Mouse (Mus musculus) neural tube, embryonic 13.5 days (tissue): ENCODE results near the gene Cd180. TPM values are rescaled to one million over a fixed set of nuclear protein-coding genes. Genes with fewer than 3 reads are reported as not detected.

Experiments
- ATAC-seq: fragments of 200-750 bp; cut with Nextera tagmentation; 2 replicates; pipeline ENCODE4 v1.8.0; 2017; ENCODE audit warnings: low read depth, mild to moderate bottlenecking, moderate TSS enrichment, moderate library complexity
- H3K27ac ChIP-seq: fragments of 300-500 bp; sonication (generic); replicated peaks from 2 replicates; pipeline ENCODE4 v1.5.1; 2015; ENCODE audit warnings: moderate library complexity, mild to moderate bottlenecking, inconsistent platforms
- H3K27me3 ChIP-seq: fragments of 300-500 bp; sonication (generic); 2 replicates; pipeline ENCODE4 v1.6.1; 2015; ENCODE audit warnings: mild to moderate bottlenecking, inconsistent platforms
- H3K36me3 ChIP-seq: fragments of 300-500 bp; sonication (generic); 2 replicates; pipeline ENCODE4 v1.6.1; 2015; ENCODE audit warnings: mild to moderate bottlenecking, inconsistent platforms
- H3K4me1 ChIP-seq: fragments of 300-500 bp; sonication (generic); replicated peaks from 2 replicates; pipeline ENCODE4 v1.6.1; 2015; ENCODE audit warnings: inconsistent platforms
- H3K4me2 ChIP-seq: fragments of 300-500 bp; sonication (generic); 2 replicates; pipeline ENCODE4 v1.6.1; 2015; ENCODE audit warnings: inconsistent platforms, mild to moderate bottlenecking, moderate library complexity
- H3K4me3 ChIP-seq: fragments of 300-500 bp; sonication (generic); 2 replicates; pipeline ENCODE4 v1.5.1; 2015; ENCODE audit warnings: mild to moderate bottlenecking, inconsistent platforms
- H3K9ac ChIP-seq: fragments of 300-500 bp; sonication (generic); 2 replicates; pipeline ENCODE4 v1.6.1; 2015; ENCODE audit warnings: moderate library complexity, mild to moderate bottlenecking, inconsistent platforms
- H3K9me3 ChIP-seq: fragments of 300-500 bp; sonication (generic); 2 replicates; pipeline ENCODE4 v1.6.1; 2016; ENCODE audit warnings: inconsistent platforms
- WGBS: fragments of 180-500 bp; shearing (Covaris S2); methylation state at CpG from one replicate; pipeline ENCODE4 v1.1.7; 2015; 5-methylcytosine and 5-hydroxymethylcytosine counted together
- polyA plus RNA-seq: library from polyadenylated mRNA; unstranded; fragments of >200 nt; fragmentation: Nextera tagmentation; extraction: Ambion mirVana; gene quantifications from 2 replicates; pipeline ENCODE4 v1.2.1, GENCODE M21; 2015

Cd180 gene
- polyA plus RNA-seq, 1 experiment from 2014 or later = 1.2 TPM

DNA sequence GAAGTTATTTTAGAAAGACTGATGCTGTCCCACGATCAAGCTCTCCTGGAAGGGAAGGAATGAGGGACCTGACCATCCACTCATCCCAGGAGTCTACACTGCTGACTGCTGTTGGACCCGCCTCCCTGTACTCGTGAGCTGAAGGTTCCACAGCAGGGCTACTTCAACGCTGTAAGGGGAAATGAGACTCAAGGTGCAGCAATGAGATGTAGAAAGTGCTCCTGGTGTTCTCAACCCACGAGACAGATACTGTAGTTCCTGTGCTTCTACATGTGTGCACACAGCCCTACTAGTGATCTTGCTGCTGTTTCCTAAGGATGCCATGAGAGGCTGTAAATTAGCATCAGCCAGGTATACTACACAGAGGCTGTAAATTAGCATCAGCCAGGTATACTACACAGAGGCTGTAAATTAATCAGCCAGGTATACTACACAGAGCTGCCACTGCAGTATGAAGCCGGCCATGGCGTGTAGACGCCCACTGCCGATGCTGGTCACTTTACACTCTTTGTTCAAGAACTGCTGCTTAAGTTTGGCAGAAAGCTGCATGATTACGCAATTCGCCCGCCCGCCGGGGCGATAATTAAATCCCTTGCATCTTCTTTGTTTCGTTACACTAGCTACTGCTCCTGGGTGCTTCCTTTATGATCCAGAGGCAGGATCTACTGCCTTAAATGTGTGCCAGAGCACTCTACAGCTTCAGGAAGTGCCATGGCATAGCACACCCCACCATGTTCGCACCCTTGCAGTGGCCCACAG lies 53.6 kb downstream of the Cd180 start:
- ATAC-seq = no peak
- Histone ChIP-seq H3K4me1 (peaks cover 7% of the 10 kb centered on the region; the same call in 1 of the 2 replicates), H3K4me3 (no peak overlapping the region), H3K9ac (no peak overlapping the region), H3K4me2 (no peak overlapping the region), H3K27me3 (no peaks in the 10 kb centered on the region), H3K27ac (no peak overlapping the region), H3K9me3 (no peaks in the 10 kb centered on the region), H3K36me3 (peaks cover 5% of the 10 kb centered on the region; the same call in 1 of the 2 replicates)
- 89% methylated on average over 17 of the region's 17 CpGs for WGBS

DNA sequence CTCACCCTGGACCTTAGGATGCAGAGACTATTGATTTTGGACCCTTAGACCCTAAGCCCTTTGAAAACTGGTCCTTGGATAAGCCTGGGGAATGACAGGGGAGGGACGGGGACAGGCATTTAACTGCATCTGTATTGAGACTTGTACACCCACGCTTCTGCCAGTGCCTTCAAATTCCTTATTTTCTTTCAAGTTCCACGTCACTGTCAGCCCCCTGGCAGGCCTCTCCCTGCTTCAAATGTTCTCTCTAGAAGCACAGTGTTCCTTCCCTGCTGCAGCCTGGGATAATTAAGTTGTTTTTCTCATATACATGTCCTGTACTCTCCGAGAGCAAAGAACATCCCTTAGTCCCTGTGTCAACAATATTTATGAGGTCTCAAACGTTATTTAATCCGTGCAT lies 55.8 kb downstream of the Cd180 start:
- 51% methylated on average over 6 of the region's 6 CpGs for WGBS
- ATAC-seq = no peak
- no peak overlapping the region for H3K4me2 ChIP-seq

DNA sequence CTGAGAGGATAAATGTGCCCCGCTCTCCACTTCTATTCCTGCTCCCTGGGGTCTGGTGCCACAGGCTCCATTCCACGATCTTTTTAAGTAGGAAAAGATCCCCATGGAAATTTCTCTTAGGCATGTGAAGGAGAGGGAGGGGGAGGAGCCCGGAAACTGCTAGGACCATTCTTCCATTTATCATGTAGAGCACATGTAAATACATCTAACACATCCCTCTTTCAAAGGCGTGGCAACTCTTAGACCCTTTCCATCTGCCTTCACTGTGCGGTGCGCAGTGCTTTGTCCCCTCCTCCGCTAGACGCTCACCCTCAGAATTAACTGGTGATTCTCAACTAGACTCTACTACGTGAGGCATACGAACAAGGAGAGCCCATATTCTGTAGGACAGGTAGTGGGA lies 56.5 kb downstream of the Cd180 start:
- Histone ChIP-seq H3K4me1 (0 out of 2 replicates have a peak, but pooled peaks cover 4% of the 10 kb centered on the region), H3K9ac (no peak overlapping the region), H3K27me3 (no peaks in the 10 kb centered on the region), H3K36me3 (peaks cover 8% of the 10 kb centered on the region; the same call in 1 of the 2 replicates), H3K9me3 (no peaks in the 10 kb centered on the region), H3K27ac (no peak overlapping the region), H3K4me3 (no peak overlapping the region), H3K4me2 (no peak overlapping the region)
- 68% methylated on average over 10 of the region's 10 CpGs for WGBS
- ATAC-seq = no peak

More for the DNA sequence above, 55.8 kb downstream of the Cd180 start:
- Histone ChIP-seq H3K36me3 (peaks cover 8% of the 10 kb centered on the region; the same call in 1 of the 2 replicates), H3K27me3 (no peaks in the 10 kb centered on the region), H3K9ac (no peak overlapping the region), H3K4me1 (0 out of 2 replicates have a peak, but pooled peaks cover 4% of the 10 kb centered on the region), H3K4me3 (no peak overlapping the region), H3K27ac (no peak overlapping the region), H3K9me3 (no peaks in the 10 kb centered on the region)

DNA sequence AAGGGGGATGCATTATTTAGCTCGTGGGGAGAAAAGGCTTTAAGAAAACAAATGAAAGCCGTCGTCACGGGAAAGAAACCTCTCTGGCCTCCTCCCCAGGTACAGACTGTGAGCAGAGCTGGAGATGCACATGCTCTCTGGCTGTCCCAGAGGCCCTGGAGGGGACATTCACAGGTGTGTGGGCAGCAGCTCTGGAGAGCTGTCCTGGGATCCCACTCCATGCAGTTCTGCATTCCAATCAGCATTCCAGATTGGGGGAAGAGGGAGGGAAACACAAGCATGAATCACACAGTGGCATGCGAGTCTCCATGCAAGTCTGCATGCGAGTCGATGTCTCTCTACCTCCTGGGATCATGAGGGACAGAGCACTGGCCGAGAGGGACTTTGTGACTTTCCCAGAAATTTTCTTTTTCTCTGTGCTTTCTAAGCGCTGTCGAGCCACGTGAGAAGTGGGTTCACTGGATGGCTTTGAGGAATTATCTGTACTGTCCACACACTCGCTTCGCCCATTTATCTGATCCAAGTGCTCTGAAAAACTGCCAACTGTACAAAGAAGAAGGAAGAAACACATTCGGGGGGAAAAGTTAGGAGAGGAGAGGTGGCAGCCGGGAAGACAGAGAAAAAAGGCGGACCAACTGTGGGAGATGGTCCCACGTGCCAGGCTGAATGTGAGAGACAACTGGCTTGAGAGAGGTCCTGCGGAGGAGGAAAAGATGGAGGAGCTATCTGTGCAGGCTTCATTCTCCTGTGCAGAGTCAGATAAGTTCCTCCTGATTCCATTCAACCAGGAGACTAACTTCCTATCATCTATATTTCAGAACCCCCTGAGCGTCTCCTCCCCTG lies 60.6 kb downstream of the Cd180 start:
- H3K4me2 ChIP-seq = no peak overlapping the region
- 0 out of 2 replicates have a peak, but pooled peaks cover 4% of the 10 kb centered on the region for H3K4me1 ChIP-seq
- H3K4me3 ChIP-seq = no peak overlapping the region
- peaks cover 23% of the 10 kb centered on the region for H3K36me3 ChIP-seq
- no peak overlapping the region for H3K27ac ChIP-seq
- H3K27me3 ChIP-seq = no peaks in the 10 kb centered on the region
- H3K9me3 ChIP-seq = no peaks in the 10 kb centered on the region
- WGBS = 83% methylated on average over 19 of the region's 19 CpGs
- H3K9ac ChIP-seq = no peak overlapping the region
- no peak for ATAC-seq

DNA sequence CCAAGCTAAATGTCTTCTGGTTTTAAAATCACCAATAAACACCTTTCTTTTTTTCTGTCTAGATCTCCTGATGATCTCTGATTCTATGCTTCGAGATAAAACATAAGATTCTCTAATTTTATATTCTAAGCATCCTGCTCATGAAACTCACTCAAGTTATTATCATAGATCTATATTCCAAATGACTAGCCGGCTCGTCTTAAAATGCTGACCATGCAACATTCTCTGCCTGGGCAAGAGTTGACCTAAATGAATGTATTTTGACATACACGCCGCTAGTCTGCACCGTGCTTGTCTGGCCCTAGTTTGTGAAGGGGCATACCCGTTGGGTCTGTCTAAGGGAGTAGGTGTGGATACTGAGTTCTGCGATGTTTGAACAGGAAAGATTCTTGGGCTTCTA lies 61.8 kb downstream of the Cd180 start:
- Histone ChIP-seq H3K4me2 (no peak overlapping the region), H3K9ac (no peak overlapping the region), H3K4me1 (no peaks in the 10 kb centered on the region), H3K27ac (no peak overlapping the region), H3K4me3 (no peak overlapping the region), H3K36me3 (peaks cover 23% of the 10 kb centered on the region), H3K27me3 (no peaks in the 10 kb centered on the region), H3K9me3 (no peaks in the 10 kb centered on the region)
- WGBS = 90% methylated on average over 8 of the region's 8 CpGs
- ATAC-seq = no peak

DNA sequence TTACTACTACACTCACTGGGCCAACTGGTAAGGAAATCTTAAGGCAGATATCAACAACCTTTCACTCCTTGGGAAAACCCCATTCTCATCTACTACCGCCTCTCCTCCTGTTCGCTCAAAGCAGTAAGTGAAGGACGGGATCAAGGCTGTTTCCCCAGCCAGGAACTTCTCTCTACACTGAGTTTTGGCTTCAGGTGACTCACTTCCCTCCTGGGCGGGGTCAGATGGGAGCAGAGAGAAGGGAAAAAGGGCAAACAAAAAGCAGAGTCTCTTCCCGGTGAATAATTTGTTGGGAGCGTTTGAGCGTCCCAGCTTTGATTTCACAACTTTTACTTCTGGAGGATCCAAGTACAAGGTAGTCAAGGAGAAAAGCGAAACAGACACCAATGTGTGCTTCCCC lies 62.7 kb downstream of the Cd180 start:
- WGBS = 92% methylated on average over 8 of the region's 8 CpGs
- Histone ChIP-seq H3K9ac (no peak overlapping the region), H3K4me3 (no peak overlapping the region), H3K36me3 (peaks cover 25% of the 10 kb centered on the region), H3K27ac (no peak overlapping the region), H3K9me3 (no peaks in the 10 kb centered on the region), H3K4me2 (no peak overlapping the region), H3K27me3 (no peaks in the 10 kb centered on the region), H3K4me1 (no peaks in the 10 kb centered on the region)
- ATAC-seq = no peak

DNA sequence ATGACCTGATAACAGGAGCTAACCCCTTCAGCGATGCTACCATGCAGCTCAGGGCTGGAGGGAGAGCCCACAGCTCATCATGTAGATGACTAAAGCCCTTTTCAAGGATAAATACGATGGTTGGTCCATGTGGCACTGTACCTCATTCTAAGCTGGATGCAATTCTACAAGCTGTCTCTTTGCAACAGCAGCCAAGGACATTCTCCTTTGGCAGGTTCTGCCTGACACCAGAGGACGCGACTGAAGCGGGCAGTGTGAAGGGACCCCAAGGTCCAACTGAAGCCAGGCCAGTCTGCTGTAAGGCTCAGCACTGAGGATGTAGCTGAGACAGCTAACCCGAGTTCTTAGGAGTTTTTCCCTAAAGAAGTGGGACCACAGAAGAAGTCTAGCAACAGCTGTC lies 64.7 kb downstream of the Cd180 start:
- Histone ChIP-seq H3K9ac (no peak overlapping the region), H3K27ac (no peak overlapping the region), H3K9me3 (no peaks in the 10 kb centered on the region), H3K4me3 (no peak overlapping the region), H3K4me1 (no peaks in the 10 kb centered on the region), H3K4me2 (no peak overlapping the region), H3K27me3 (no peaks in the 10 kb centered on the region), H3K36me3 (peaks cover 22% of the 10 kb centered on the region)
- 93% methylated on average over 6 of the region's 6 CpGs for WGBS
- ATAC-seq = no peak

DNA sequence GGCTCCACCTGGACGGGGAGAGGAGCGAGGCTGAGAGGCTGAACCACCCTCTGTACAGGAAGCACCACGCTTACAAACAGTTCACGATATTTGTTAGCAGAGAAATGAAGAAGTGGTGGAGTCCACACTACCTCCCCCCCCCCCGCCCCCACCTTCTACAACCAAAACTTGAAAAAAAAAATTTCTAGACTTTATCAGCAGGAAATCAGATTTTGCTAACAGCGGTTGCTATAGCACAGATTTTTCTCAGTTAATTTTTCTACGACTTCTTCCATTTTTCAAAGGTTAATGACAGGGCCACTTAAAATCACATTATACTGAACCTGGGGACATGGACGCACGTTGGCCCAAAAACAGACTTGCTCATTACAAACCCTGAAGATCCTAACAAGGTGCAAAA lies 68.1 kb downstream of the Cd180 start:
- Histone ChIP-seq H3K9me3 (no peaks in the 10 kb centered on the region), H3K9ac (no peak overlapping the region), H3K4me2 (no peak overlapping the region), H3K4me3 (no peak overlapping the region), H3K36me3 (peaks cover 19% of the 10 kb centered on the region), H3K27ac (no peak overlapping the region), H3K4me1 (peaks cover 25% of the 10 kb centered on the region), H3K27me3 (no peaks in the 10 kb centered on the region)
- no peak for ATAC-seq
- WGBS = 83% methylated on average over 9 of the region's 9 CpGs

DNA sequence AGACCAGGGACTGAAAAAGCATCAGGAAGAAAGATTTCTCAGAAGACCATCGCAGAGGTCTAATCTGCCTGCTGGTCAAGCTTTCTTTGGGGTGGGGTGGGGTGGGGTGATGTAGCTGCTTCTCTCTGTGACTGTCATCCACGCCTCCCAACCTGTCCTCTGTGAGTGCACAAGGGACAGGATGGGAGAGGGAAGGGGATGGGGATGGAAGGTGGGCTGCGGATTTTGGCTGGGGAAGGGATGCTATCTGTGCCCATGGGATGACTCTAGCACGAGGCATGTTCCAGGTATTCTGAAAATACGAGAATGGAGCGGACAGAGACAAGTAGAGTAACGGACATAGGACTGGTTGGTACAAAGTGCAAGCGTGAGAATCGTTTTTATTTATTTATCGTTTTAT lies 68.8 kb downstream of the Cd180 start:
- Histone ChIP-seq H3K9me3 (no peaks in the 10 kb centered on the region), H3K4me2 (no peak overlapping the region), H3K27ac (no peak overlapping the region), H3K36me3 (peaks cover 19% of the 10 kb centered on the region), H3K4me1 (peaks cover 29% of the 10 kb centered on the region), H3K27me3 (no peaks in the 10 kb centered on the region), H3K4me3 (no peak overlapping the region), H3K9ac (no peak overlapping the region)
- no peak for ATAC-seq
- WGBS = 94% methylated on average over 10 of the region's 10 CpGs

DNA sequence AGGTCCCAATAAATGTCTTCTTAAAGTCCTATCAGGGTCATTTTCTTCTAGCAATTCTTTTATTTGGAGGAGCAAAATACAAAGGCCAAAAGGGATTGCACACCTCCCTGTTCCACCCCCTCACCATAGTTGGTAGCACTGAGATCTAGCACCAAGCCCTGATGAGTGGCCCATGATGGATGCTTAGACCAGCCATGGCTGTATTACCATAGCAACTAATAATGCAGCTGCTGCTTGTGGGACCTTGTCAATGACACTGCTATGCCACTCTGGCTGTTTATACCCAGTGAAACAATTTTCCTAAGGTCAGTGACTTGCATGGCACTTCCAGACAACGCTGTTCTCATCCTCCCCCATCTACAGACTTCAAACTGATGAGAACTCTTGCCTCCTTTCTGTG lies 70.9 kb downstream of the Cd180 start:
- WGBS = 71% methylated on average over 1 of the region's 1 CpGs
- H3K4me1 ChIP-seq = peaks cover 49% of the 10 kb centered on the region
- no peak overlapping the region for H3K9ac ChIP-seq
- no peaks in the 10 kb centered on the region for H3K27me3 ChIP-seq
- peaks cover 3% of the 10 kb centered on the region; the same call in 1 of the 2 replicates for H3K36me3 ChIP-seq
- no peak overlapping the region for H3K4me3 ChIP-seq
- ATAC-seq = no peak
- no peak overlapping the region for H3K27ac ChIP-seq
- H3K9me3 ChIP-seq = no peaks in the 10 kb centered on the region
- no peak overlapping the region for H3K4me2 ChIP-seq

DNA sequence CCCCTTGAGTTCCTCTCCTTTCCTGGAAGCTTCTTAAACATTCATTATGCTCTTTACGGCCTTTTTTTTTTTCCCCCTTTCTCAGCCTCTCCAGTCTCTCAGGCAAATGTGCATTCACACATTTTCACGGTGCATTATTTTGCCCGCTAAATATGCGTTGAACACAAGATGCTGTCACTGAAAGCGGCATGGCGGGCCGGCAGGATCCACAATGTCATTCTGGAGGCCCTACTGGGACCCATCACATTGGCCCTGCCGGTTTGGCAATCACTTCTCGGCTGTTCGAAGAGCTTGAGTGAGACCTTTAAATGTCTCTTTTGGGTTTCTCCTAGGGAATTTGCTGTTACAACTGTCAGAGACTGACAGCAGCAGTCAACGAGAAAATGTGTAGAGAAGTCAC lies 71.9 kb downstream of the Cd180 start:
- H3K4me1 ChIP-seq = peaks cover 58% of the 10 kb centered on the region
- no peaks in the 10 kb centered on the region for H3K27me3 ChIP-seq
- H3K4me2 ChIP-seq = no peak overlapping the region
- peaks cover 3% of the 10 kb centered on the region; the same call in 1 of the 2 replicates for H3K36me3 ChIP-seq
- H3K4me3 ChIP-seq = no peak overlapping the region
- no peak overlapping the region for H3K27ac ChIP-seq
- no peak overlapping the region for H3K9ac ChIP-seq
- H3K9me3 ChIP-seq = no peaks in the 10 kb centered on the region
- ATAC-seq = no peak
- WGBS = 31% methylated on average over 11 of the region's 11 CpGs

DNA sequence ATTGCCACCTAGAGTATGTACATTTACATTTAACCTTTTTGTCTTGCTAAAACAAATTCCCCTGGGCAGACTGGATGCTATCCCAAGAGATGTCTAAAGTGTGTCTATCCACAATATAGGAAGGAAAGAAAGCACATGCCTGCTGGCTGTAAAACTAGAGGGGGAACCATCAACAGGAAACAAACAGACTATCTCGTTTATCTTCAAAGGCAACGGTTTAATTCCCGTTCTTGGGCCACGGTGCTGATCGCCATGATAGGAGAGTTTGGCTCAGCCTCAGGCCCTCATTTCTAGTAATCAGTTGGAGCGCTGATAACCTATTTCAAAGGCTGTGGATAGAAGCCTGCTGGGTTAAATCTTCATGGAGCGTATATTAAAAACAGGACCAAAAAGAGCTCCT lies 73.8 kb downstream of the Cd180 start:
- no peak for ATAC-seq
- Histone ChIP-seq H3K36me3 (no peaks in the 10 kb centered on the region), H3K4me2 (no peak overlapping the region), H3K4me1 (peaks cover 62% of the 10 kb centered on the region), H3K27me3 (no peaks in the 10 kb centered on the region), H3K9ac (no peak overlapping the region), H3K9me3 (no peaks in the 10 kb centered on the region), H3K4me3 (no peak overlapping the region), H3K27ac (no peak overlapping the region)
- WGBS = 70% methylated on average over 7 of the region's 7 CpGs
